Mouse (Mus musculus) granulocyte monocyte progenitor cell, adult 5-6 weeks (primary cell): ENCODE measurements around the gene 1700109H08Rik. TPM values are rescaled to one million over a fixed set of nuclear protein-coding genes. Genes with fewer than 3 reads are reported as not detected.
"Not testable (repeated sequence)": the region's sequence is repeated elsewhere in the genome, so short reads cannot be mapped to it uniquely, and the experiment has no call there.

Experiments
- ATAC-seq: replicated peaks from 2 replicates; pipeline ENCODE4 v1.8.0; 2016; ENCODE audit warnings: mild to moderate bottlenecking, moderate TSS enrichment, inconsistent platforms; ENCODE audit not compliant: poor library complexity, severe bottlenecking
- total RNA-seq, 2 experiments: library from RNA; stranded (forward) in 1 of 2; stranded (reverse) in 1 of 2; fragments of 200-712, 200-1000 nt in 1 of 2; fragments of >200 nt in 1 of 2; fragmentation: Nextera tagmentation in 1 of 2; gene quantifications; 2 replicates each; pipeline ENCODE4 v1.2.3; 2014 to 2017

1700109H08Rik gene
- total RNA-seq (2014; fragmentation: Nextera tagmentation) (12.4 and 15.1 TPM in 2 replicates), total RNA-seq (2017) (8.0 and 8.2 TPM in 2 replicates)

GRCm38 (mm10) chr5:3571266-3571665, at the start of gene 1700109H08Rik:
Gene 1700109H08Rik, plus strand, starts transcription at chr5:3571566.
- no peak for ATAC-seq

DNA sequence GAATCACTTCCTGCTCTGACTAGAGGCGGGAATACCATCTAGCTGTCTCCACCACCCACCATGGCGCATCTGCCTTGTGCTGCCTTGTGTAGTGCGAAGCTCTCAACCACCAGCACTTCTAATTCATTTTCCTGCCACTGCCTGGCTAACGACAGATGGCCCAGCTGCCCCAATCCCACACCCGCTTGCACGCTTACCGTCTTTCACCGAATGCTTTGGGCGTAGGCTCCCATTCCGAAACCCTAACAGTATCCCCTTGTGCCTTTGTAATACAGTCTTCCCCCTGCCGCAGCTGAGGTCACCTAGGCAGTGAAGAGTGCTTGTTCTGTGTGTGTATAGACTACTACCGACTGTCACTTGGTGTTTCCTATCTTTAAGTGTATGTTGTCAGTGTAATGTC, 49.6 kb upstream of the 1700109H08Rik start:
- no peak for ATAC-seq

DNA sequence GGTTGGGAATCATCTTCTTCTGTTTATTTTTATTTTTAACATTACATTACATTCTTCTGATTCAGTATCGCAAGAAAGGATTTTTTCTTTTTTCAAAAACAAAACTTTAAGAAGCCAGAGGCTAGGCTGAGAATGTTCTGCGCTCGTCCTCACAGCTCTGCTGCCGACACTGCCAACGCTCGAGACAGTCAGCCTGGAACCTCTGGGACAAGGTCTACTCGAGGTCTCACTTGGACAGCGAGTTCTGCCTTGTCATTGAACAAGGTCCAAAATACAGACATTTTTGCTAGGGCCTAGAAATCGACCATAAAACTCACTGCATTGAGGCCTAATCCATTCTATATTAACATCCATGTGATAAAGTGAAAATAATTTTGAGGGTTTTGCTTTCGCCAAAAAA, 48.5 kb upstream of the 1700109H08Rik start:
- ATAC-seq, result no peak

DNA sequence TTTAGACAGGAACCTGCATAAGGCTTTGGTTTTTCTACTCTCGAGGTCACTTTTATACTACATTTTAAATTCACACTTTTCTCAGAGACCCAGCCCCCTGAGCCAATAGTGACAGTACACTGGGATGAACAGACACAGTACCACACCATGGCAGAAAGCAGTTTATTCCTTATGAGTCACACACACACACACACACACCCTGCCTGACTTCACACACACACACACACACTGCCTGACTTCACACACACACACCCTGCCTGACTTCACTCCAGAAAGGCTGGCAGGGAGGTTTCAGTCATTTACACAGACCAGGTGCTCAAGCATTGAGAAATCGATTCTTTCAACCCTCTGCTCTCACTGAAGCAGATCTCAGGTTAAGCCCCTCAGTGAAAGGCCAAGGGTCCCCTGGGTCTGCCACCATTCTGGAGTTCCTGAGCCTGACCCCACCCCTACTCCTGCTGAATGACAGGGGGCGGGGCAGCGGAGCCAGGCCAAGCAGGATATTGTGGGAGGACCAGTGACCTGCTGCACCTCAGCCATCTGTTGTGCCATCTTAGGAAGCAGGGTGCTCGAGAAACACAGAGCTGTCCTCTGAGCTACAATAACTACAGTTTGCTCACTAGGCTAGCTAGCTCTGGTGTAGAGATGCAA, 44.2 kb upstream of the 1700109H08Rik start:
- ATAC-seq, result peak; percentile 41

- ATAC-seq, result no peak
These were observed 41.7 kb upstream of the 1700109H08Rik start for GRCm38 (mm10) chr5:3529585-3530189.

DNA sequence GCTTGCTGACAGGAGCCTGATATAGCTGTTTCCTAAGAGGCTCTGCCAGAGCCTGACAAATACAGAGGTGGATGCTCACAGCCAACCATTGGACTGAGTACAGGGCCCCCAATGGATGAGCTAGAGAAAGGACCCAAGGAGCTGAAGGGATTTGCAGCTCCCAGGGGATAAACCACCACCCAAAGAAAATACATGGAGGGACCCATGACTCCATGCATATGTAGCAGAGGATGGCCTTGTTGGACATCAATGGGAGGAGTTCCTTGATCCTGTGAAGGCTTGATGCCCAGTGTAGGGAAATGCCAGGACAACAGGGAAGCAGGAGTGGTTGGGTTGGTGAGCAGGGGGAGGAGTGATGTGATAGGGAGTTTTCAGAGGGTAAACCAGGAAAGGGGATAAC, 39.3 kb upstream of the 1700109H08Rik start:
- not testable (repeated sequence) for ATAC-seq

DNA sequence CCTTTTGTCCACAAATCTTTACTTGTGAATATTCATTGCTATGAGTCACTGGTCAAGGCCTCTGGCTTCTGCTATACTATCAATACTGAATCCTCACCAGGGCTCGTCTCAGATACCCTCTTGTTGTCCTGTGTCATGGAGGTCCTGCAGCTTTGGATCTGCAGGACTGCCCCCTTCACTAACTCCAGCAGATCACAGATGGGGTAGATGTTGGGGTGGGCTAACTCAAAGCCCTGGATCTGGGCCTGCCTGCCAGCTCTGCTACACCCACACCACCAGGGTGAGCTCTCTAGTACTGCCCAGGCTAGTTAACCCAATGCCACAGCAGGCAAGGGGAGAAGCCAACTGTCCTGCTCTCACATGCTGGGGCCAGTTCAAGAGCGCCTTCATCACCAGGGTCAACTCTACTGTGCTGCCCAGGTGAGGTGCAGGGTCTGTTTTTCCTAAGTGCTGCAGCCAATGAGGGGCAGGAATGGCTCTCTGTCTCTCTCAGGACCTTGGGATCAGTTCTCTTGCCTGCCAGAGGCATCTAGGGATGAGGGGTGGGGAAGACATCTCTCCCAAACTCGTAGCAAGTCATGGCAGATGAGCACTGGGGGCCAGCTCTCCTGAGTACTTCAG, 34.7 kb upstream of the 1700109H08Rik start:
- ATAC-seq, result 0 out of 2 replicates have a peak, but pooled peaks have one; percentile 6

- 0 out of 2 replicates have a peak, but pooled peaks have one; percentile 8 for ATAC-seq
These were observed 32.6 kb upstream of the 1700109H08Rik start for GRCm38 (mm10) chr5:3538505-3539472.

DNA sequence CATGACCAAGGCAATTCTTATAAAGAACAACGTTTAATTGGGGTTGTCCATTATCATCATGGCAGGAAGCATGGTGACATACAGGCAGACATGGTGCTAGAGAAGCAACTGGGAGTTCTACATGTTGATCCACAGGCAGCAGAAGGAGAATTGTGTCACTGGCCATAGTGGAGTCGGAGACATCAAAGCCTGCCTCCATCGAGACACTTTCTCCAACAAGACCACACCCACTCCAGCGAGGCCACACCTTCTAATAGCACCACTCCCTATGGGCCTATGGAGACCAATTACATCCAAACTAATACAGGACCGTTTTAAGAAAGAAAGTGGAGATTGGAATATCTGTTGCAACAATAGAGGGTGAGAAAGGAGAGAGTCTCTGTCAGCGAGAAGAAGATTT, 29.5 kb upstream of the 1700109H08Rik start:
- ATAC-seq, result no peak

DNA sequence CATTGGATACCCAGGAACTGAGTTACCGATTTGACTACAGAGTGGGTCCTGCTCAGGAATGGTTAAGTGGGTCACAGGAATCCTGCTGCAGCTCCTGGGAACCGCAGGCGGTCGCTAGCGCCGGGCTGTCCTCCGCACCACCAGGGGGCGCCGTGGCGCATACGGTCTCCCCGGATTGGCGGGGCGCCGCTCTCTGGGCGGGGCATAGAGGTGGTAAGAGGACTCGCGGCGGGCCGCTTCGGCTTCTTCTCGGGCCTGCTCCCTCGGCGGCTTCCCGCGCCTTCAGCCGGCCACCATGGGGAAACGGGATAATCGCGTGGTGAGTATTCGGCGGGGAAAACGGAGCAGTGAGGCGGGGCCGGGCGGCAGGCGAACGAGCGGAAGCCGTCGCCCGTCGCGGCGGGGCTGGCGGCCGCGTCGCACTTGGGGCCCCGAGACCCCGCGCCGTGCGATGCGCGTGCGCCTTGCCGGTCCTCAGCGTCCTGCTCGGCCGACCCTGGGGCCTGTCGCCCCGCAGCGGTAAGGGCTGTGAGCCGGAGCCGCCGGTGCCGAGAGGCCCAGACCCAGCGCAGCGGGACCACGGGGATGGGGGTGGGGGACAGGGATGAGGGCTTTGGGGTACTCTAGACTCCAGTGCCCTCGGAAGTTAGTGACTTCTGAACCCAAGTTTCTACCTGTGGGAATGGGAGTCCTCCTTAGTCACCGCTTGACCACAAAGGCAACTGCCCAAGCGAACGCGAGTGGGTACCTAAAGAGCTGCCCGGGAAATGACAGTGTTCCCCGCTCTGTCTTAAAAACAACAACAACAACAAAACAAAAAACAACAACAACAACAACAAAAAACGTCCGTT, 27.5 kb upstream of the 1700109H08Rik start, which contains the start of gene Fam133b:
Gene Fam133b, plus strand, starts transcription at position 205 of the 851 bp plus-strand sequence.
- peak; percentile 94 for ATAC-seq

DNA sequence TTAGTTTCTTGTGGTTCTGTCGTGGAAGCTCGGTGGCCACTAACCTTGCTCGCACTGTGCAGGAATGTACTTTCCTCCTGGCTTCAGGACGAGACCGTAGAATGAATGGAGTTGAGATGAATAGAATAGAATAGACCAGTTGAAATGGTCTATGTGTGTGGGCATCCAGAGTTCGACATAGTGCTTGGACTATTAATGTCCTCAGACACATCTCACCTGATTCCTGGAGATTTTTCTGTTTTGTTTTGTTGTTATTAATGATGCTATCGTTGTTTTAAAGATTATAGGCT, 26.9 kb upstream of the 1700109H08Rik start:
- ATAC-seq, result no peak

- no peak for ATAC-seq
These were observed 25.1 kb upstream of the 1700109H08Rik start for GRCm38 (mm10) chr5:3546226-3546625.

- ATAC-seq, result no peak
These were observed 19.9 kb upstream of the 1700109H08Rik start for GRCm38 (mm10) chr5:3551481-3551880.

DNA sequence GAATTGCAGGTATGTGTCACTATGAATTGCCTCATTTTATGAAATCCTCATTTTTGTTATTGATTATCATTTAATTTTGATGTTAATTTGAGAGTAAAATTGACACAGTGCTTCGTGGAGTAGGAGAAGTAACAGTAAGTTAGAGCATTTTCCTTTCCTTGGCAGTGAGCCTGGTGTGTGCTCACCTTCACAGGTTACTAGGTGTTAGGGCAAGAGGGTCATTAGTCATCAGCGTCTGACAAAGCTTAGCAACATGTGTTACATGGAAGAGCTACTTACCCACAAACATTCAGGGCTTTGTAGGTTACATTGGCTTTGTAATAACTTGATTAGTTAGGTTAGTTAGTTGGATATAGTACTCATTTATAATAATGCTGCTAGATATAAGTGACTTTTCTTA, 17.2 kb upstream of the 1700109H08Rik start:
- no peak for ATAC-seq

DNA sequence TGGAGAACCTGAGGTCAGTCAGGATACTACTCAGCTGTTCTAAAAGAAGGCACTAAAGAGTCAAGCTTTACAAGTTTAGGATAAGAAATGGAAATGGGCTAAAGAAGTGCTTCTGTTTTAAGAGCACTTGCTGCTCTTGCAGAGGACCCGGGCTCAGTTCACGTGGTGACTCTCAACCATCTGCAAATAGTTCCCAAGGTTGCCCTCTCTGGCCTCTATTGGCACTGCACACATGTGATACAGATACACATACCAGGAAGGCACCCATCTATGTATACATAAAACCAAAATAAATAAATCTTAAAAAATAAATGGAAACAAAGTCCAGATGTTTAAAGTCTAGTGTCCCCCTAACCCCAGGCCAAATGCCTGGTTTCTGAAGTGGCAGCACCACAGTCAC, 3.5 kb downstream of the 1700109H08Rik start:
- ATAC-seq, result no peak

- ATAC-seq, result no peak
These were observed 6.6 kb downstream of the 1700109H08Rik start for GRCm38 (mm10) chr5:3577939-3578338.

- ATAC-seq, result no peak
These were observed 7.7 kb downstream of the 1700109H08Rik start for GRCm38 (mm10) chr5:3579066-3579465.

DNA sequence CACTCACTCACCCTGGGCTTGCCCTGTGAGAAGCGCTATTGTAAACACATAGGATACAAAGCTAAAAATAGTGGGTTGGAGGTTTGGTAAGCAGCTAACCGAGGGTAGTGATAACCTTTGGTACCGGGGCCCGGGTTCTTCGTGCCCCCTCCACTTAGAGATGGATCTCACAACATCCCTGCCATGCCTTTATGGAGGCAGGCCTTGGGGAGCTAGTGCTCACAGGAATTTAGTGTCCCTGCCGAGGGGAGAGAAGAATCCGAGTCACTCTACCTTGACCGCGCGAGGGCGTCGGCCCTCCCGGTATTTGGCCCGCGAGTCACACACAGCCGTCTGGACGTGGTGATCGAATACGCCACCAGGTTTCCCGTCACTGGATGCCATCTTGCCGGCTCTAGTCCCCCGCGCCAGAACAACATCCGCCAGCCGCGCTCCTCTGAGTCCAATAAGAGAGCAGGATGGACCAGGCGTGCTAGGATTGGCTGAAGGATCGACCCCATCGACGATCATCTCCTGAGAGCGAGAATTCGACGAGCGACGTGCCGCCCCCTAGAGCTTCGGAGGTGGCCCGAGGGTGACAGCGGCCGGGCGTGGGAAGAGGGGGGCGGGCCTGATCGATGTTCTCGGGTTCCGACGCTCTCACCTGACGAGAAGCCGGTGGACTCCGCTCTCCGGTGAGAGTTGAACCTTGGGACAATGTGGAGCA, 24.5 kb downstream of the 1700109H08Rik start, which contains the start of gene Pex1:
Gene Pex1, plus strand, starts transcription at position 374 of the 706 bp plus-strand sequence.
- peak; percentile 92 for ATAC-seq

DNA sequence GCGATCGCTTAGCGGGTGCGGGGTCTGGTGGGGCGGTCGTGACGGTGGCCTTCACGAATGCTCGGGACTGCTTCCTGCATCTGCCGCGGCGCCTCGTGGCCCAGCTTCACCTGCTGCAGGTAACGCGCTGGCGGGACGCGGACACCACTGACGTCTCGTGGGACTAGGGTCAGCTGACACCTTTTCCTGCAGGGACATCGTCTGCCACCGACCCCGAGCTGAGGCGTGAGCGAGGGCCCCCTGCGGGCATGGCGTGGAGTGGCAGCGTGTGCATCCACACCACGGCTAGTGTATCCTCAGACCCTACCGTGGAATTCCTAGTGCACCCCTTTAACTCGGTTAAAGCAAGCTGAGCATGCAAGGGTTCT, 25.0 kb downstream of the 1700109H08Rik start, which contains the start of gene Rbm48:
Gene Rbm48, minus strand, starts transcription at position 187 of the 368 bp plus-strand sequence.
- peak; percentile 86 for ATAC-seq
